Mouse (Mus musculus) midbrain, embryonic 10.5 days (tissue): ENCODE results near the gene Kazald1. TPM values are rescaled to one million over a fixed set of nuclear protein-coding genes. Genes with fewer than 3 reads are reported as not detected.

Experiments
- DNase-seq: peaks from one replicate; pipeline ENCODE4 v3.0.0-alpha.2; 2017; ENCODE audit warnings: low spot score
- H3K27ac ChIP-seq: fragments of 300-500 bp; sonication (generic); replicated peaks from 2 replicates; pipeline ENCODE4 v1.5.1; 2016; ENCODE audit warnings: mild to moderate bottlenecking
- H3K27me3 ChIP-seq: fragments of 300-500 bp; sonication (generic); 2 replicates; pipeline ENCODE4 v1.6.1; 2016; ENCODE audit warnings: low read depth, mild to moderate bottlenecking; ENCODE audit not compliant: poor library complexity, severe bottlenecking
- H3K36me3 ChIP-seq: fragments of 300-500 bp; sonication (generic); 2 replicates; pipeline ENCODE4 v1.6.1; 2016; ENCODE audit warnings: mild to moderate bottlenecking, moderate library complexity
- H3K4me1 ChIP-seq: fragments of 300-500 bp; sonication (generic); 2 replicates; pipeline ENCODE4 v1.6.1; 2016
- H3K4me3 ChIP-seq: fragments of 300-500 bp; sonication (generic); 2 replicates; pipeline ENCODE4 v1.5.1; 2016; ENCODE audit warnings: mild to moderate bottlenecking, moderate library complexity
- H3K9me3 ChIP-seq: fragments of 300-500 bp; sonication (generic); replicated peaks from 2 replicates; pipeline ENCODE4 v1.6.1; 2016; ENCODE audit warnings: mild to moderate bottlenecking
- WGBS: fragments of 180-500 bp; shearing (Covaris S2); methylation state at CpG from one replicate; pipeline ENCODE4 v1.1.7; 2016; 5-methylcytosine and 5-hydroxymethylcytosine counted together
- polyA plus RNA-seq: library from polyadenylated mRNA; unstranded; fragments of >200 nt; fragmentation: Nextera tagmentation; extraction: Ambion mirVana; gene quantifications from 2 replicates; pipeline ENCODE4 v1.2.1, GENCODE M21; 2016

Gene Kazald1
- polyA plus RNA-seq, 1 experiment from 2014 or later, result 0.38 TPM

DNA sequence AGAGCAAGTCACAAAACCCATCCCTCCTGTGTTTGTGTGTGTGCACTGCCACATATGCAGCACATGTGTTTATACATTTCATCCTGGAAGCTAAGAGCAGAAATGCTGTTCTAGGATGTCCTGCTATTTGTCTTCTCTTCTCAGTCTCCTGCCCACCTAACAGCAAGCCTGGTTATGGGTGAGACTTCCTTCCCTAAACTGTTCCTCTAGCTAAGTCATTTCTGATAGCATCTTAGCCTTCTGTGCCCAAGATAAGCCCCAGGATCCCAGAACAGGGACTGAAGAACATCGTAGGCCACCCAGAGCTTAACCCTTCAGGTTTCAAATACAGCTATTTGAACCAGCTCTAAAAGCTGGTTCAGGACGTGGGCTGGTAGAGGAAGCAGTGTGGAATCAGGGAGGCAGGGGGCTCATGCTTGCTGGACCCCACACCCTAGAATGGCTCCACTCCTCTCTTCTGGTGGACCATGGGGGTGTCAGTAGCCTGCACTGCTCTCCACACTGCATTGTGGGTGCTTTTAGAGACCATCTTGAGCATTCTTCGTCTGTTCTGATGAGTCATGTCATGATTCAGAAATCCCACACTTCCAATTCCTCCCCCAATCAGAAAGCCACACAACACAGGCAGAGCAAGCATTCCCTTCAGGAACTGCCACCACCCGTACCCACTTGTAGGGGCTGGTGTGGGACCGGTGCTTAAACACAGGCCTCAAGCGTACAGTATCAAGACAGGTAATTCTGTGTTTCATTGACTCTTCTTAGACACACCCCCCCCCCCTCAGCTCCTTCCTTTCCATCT is 19.9 kb upstream of the Kazald1 start:
- peaks cover 39% of the 10 kb centered on the region for H3K4me1 ChIP-seq
- H3K9me3 ChIP-seq, result no peaks in the 10 kb centered on the region
- DNase-seq, result no peak
- peaks cover 12% of the 10 kb centered on the region; the same call in 1 of the 2 replicates for H3K27me3 ChIP-seq
- no peak overlapping the region; the same call in 1 of the 2 replicates for H3K27ac ChIP-seq
- WGBS, result 85% methylated on average over 6 of the region's 6 CpGs
- H3K36me3 ChIP-seq, result peaks cover 8% of the 10 kb centered on the region; the same call in 1 of the 2 replicates
- no peak overlapping the region for H3K4me3 ChIP-seq

DNA sequence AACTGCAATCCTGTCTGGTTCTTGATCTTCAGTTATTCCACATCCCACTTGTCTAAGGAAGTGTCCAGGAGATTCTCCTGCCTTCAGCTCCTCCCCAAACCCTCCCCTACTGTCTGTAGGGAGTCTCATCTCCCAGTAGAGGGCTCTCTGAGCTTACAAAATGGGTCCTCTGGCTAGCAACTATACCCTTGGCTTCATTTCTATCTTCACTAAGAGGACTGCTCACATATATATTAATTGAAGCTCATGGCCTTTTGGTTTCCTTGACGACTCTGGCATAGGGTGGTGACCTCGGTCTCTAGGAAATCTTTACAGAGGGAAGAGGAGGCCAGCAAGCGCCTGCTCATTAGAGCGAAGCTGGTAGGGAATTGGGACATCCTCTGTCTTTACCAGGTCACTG is 18.7 kb upstream of the Kazald1 start:
- Histone ChIP-seq H3K36me3 (0 out of 2 replicates have a peak, but pooled peaks cover 5% of the 10 kb centered on the region), H3K27me3 (peaks cover 12% of the 10 kb centered on the region; the same call in 1 of the 2 replicates), H3K4me1 (peaks cover 37% of the 10 kb centered on the region), H3K9me3 (no peaks in the 10 kb centered on the region), H3K27ac (peak overlapping the region; percentile 92; the same call in 1 of the 2 replicates), H3K4me3 (no peak overlapping the region)
- WGBS, result 50% methylated on average over 4 of the region's 4 CpGs
- no peak for DNase-seq

DNA sequence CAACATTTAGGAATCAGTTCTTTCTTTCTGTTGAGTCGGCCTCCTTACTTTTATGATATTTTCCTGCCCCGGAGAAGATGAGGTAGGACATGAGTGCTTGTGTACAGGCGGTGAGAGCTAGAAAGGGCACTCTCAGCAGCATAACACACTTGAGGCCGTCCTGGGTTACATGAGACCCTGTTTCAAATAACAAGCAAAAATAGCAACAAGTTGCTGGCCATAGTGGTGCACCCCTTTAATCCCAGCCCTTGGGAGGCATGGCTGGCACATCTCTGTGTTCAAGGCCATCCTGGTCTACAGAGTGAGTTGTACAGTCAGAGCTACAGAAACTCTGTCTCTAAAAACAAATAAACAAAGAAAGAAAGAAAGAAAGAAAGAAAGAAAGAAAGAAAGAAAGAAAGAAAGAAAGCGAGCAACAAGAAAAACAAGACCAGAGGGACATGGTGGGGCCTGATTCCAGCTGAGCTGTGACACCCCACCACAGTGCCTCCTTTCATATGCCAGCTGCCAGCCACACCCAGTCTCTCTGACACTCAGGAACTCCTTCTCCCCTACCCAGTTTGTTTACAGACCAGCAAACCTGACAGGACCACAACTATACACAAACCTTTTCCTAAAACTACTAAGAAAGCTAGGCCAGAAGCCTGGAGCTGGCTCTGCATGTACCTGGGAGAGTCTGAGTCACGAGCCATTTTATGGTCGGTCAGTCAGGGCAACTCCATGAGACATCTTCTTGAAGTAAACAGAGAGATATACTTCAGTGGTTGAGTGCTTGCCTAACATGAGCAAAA is 17.9 kb upstream of the Kazald1 start:
- H3K27me3 ChIP-seq, result peaks cover 12% of the 10 kb centered on the region; the same call in 1 of the 2 replicates
- no peaks in the 10 kb centered on the region for H3K9me3 ChIP-seq
- WGBS, result 85% methylated on average over 7 of the region's 7 CpGs
- no peak for DNase-seq
- 0 out of 2 replicates have a peak, but pooled peaks cover 5% of the 10 kb centered on the region for H3K36me3 ChIP-seq
- H3K4me1 ChIP-seq, result peaks cover 37% of the 10 kb centered on the region
- H3K27ac ChIP-seq, result peak overlapping the region; percentile 92
- peak overlapping the region; percentile 66 for H3K4me3 ChIP-seq

DNA sequence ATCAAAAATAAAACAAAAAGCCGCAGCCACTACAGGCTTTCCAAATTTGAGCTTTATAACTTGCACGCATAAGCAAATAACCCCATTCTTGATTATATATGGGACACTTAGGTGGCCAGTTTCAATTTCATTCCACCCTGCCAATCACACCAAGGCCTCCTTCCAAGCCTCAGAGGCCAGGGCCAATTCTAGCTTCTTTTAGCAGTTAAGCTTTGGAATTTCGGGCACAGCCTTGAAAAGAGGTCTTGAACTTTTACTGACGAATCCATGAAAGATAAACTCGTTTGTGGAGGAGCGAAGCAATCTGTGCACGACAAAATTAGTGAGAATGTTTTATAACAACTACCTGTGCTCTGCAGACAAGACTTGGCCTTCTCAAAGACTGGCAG is 17.3 kb upstream of the Kazald1 start:
- Histone ChIP-seq H3K27me3 (peaks cover 12% of the 10 kb centered on the region; the same call in 1 of the 2 replicates), H3K36me3 (0 out of 2 replicates have a peak, but pooled peaks cover 3% of the 10 kb centered on the region), H3K4me3 (peak overlapping the region; percentile 66), H3K9me3 (no peaks in the 10 kb centered on the region), H3K27ac (peak overlapping the region; percentile 92), H3K4me1 (peaks cover 37% of the 10 kb centered on the region)
- DNase-seq, result no peak
- WGBS, result 56% methylated on average over 7 of the region's 7 CpGs

DNA sequence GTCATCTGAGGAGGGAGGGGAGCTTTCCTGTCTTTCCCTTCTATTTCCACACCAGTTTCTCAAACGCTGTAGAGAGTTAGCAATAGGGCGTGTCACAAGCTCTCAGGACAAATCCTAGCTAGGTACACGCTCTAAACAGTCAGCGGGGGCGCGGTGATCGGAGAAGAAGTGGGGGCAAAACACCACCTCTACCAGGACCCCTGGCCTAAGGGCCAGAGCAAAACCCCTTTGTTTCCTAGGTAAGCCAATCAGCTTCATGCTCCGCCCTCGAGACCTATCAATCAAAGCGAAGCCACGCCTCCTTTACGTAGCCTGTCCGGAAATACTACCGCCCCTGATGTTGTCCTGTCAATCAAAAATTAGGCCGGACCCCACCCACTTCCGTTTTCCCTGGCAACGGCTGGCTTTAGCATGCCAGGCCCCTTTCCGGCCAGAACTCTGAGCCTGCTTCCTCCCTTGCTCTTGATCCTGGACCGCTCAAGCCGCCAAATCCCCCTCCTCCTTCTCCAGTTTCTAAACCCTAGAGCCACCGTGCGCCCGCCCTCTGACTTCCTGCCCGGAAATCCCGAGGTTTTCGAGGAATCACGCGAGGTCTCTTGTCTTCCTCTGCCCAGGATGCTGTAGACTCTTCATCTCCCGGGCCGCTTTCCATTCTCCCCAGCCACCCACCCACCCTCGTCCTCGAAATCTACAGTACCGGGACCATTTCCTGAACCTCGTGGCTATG is 16.8 kb upstream of the Kazald1 start:
- peak; percentile 98 for DNase-seq
- under 1% methylated on average over 34 of the region's 34 CpGs for WGBS
- H3K4me1 ChIP-seq, result peaks cover 37% of the 10 kb centered on the region
- H3K27ac ChIP-seq, result peak overlapping the region; percentile 92
- H3K9me3 ChIP-seq, result no peaks in the 10 kb centered on the region
- peaks cover 12% of the 10 kb centered on the region; the same call in 1 of the 2 replicates for H3K27me3 ChIP-seq
- H3K36me3 ChIP-seq, result no peaks in the 10 kb centered on the region
- H3K4me3 ChIP-seq, result peak overlapping the region; percentile 66

DNA sequence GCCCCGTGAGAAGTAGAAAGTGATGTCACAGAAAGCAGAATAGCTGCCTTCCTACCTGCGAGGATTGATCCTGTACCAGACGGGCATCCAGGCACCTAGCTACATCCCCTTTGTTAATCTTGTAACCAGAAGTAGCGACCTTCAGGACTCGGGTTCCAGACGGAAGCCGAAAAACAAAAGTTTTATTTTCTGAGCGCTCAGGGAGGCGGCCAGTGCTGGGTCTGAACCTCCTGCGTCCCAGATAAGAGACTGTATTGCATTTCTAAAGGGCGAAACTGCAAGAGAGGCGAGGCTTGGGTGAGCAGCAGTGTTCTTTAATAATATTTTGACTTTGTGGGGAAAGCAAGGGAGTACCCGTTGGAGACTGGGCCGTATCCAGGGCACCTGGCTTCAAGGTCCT is 16.2 kb upstream of the Kazald1 start:
- 2% methylated on average over 14 of the region's 14 CpGs for WGBS
- Histone ChIP-seq H3K4me3 (peak overlapping the region; percentile 66), H3K27me3 (peaks cover 11% of the 10 kb centered on the region), H3K4me1 (peaks cover 40% of the 10 kb centered on the region), H3K9me3 (no peaks in the 10 kb centered on the region), H3K36me3 (no peaks in the 10 kb centered on the region), H3K27ac (peak overlapping the region; percentile 92)
- DNase-seq, result no peak

DNA sequence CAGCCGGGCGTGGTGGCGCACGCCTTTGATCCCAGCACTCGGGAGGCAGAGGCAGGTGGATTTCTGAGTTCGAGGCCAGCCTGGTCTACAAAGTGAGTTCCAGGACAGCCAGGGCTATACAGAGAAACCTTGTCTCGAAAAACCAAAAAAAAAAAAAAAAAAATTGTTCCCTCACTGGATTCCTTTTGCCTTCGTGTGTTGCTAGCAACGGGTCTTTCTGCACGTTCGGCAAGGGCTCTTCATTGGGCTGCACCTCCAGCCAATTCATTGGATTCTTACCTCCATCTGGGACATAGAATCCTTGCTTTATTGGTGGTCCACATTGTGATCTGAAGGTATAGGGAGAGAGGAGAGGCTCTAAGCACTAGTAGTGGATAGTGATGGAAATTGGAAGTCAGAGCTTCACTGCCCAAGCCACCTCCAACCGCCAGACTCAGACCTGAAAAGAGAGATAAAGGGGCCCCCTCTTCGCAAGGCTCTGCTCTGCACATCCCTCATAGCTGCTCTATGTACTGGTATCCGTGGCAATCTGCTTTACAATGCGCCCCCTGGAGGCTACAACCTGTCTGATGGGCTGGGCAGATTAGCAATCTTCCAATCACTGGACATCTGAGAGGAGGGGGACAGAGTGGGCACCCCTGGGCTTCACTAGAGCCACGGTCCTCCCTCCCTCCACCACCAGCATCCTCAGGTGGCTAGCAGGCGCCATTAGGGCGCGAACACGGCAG is 11.3 kb upstream of the Kazald1 start:
- Histone ChIP-seq H3K36me3 (no peaks in the 10 kb centered on the region), H3K4me3 (peak overlapping the region; percentile 36; the same call in 1 of the 2 replicates), H3K27ac (no peak overlapping the region; the same call in 1 of the 2 replicates), H3K9me3 (no peaks in the 10 kb centered on the region), H3K4me1 (peaks cover 28% of the 10 kb centered on the region), H3K27me3 (peaks cover 52% of the 10 kb centered on the region)
- WGBS, result 42% methylated on average over 20 of the region's 20 CpGs
- peak; percentile 65 for DNase-seq

DNA sequence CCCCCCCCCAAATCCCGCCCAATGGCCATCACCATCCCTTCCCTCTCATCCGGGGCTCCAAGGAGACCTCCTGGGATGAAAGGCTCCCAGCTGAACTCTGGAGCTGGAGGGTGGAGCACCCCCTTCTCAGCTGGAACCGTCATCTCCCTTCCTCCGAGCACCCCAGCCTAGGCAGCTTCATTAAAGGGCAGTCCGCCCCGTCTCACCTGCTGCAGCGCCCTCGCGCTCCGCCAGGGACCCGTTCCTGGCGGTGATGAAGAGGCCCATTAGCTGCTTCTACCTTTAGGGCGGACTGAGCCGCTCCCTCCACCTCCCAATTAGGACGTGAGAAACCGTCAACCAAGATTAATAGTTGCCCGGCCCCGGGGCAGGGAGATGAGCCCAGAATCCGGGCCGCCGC is 9.8 kb upstream of the Kazald1 start:
- peaks cover 19% of the 10 kb centered on the region for H3K4me1 ChIP-seq
- WGBS, result 5% methylated on average over 21 of the region's 21 CpGs
- H3K27me3 ChIP-seq, result peaks cover 66% of the 10 kb centered on the region
- DNase-seq, result no peak
- no peaks in the 10 kb centered on the region for H3K36me3 ChIP-seq
- H3K27ac ChIP-seq, result no peak overlapping the region
- H3K9me3 ChIP-seq, result no peaks in the 10 kb centered on the region
- H3K4me3 ChIP-seq, result peak overlapping the region; percentile 18; the same call in 1 of the 2 replicates

DNA sequence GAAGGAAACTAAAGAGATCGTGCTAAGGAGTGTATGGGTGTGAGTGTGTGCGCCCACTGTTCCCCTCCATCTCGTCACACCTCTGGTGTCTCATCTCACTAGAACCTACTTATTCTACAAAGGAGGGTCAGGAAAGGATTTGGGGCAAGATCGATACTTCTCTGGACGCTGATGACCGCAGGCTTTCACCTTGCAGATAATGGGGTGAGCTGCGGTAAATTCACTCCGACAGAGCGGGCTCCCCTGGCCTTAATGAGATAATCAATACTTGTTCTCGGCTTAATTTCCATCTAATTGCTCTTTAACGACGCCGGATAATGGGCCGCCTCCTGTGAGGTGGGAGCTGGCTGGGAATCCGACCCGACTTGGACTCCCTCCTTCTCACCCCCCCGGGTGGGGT is 7.9 kb upstream of the Kazald1 start:
- Histone ChIP-seq H3K27ac (no peak overlapping the region), H3K27me3 (peaks cover 85% of the 10 kb centered on the region), H3K9me3 (no peaks in the 10 kb centered on the region), H3K4me3 (no peak overlapping the region), H3K4me1 (peaks cover 24% of the 10 kb centered on the region), H3K36me3 (no peaks in the 10 kb centered on the region)
- WGBS, result 22% methylated on average over 17 of the region's 17 CpGs
- no peak for DNase-seq

DNA sequence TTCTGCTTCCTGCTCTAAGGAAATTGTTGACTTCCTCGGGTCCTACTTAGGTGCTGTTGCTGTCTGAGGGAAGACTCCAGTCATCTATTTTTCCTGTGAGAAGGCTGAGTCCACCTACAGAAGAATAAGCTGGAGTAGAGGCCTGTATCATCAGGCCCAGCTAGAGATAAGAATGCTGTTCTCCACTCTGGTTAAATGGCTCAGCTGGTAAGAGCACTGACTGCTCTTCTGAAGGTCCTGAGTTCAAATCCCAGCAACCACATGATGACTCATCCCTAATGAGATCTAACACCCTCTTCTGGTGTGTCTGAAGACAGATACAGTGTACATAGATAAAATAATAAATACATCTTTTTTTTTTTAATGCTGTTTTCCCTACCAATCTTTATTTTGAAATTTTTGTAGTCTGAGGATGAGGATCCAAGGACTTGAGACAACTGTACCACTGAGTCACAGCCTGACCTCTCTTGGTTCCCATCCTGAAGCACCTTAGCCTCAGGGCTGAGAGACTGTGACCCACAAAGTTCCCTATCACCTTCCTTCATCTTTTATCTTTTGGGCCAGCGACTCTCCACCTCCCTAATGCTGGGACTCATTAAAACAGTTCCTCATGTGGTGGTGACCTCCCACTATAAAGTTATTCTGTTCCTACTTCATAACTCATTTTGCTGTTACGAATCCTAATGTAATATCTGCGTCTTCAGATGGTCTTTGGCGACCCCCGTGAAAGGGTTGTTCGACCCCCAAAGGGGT is 7.1 kb upstream of the Kazald1 start:
- peaks cover 90% of the 10 kb centered on the region for H3K27me3 ChIP-seq
- no peaks in the 10 kb centered on the region for H3K36me3 ChIP-seq
- 82% methylated on average over 7 of the region's 7 CpGs for WGBS
- no peaks in the 10 kb centered on the region for H3K9me3 ChIP-seq
- H3K27ac ChIP-seq, result no peak overlapping the region
- no peak for DNase-seq
- peaks cover 24% of the 10 kb centered on the region for H3K4me1 ChIP-seq
- H3K4me3 ChIP-seq, result no peak overlapping the region

DNA sequence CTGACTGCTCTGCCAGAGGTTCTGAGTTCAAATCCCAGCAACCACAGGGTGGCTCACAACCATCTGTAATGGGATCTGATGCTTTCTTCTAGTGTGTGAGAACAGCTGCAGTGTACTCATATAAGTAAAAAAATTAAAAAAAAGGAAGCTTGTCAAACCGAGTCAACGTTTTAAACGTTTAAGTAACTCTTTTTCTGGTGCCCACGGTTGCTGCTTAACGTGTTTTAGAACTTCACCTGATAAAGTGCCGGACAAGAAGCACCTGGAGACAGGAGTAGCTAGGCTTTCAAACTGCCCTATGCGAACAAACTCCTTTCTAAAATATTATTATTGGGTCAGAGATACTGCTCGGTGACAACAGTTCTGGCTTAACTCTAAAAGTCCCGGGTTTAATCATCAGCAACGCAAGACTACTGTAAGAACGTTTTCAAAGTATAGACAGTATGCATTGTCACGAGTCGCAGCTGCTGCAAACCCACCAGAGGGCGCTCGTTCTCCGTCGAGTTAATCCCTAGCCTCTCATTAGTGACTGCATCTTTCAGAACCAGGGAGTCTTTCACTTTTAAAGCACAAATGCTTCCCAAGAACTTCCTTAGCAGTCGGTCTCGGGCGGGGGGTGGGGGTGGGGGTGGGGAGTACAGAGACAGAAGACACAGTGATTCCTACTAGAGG is 1.0 kb upstream of the Kazald1 start:
- Histone ChIP-seq H3K4me3 (peak overlapping the region; percentile 75), H3K27ac (peak overlapping the region; percentile 85), H3K36me3 (no peaks in the 10 kb centered on the region), H3K4me1 (peaks cover 46% of the 10 kb centered on the region), H3K27me3 (peaks cover 86% of the 10 kb centered on the region), H3K9me3 (no peaks in the 10 kb centered on the region)
- DNase-seq, result peak; percentile 86
- 10% methylated on average over 20 of the region's 20 CpGs for WGBS
